Mouse (Mus musculus): ENCODE results near the gene Pappa.

Pappa gene

GRCm38 (mm10) chr4:65328486-65329308, 204.7 kb downstream of the Pappa start:
- no peak for DNase-seq (ENCODE audit: low read depth, low spot score)

GRCm38 (mm10) chr4:65333718-65334117, 209.7 kb downstream of the Pappa start:
- no peak for DNase-seq (ENCODE audit: low read depth, low spot score)

- DNase-seq (ENCODE audit: low read depth, low spot score): no peak
Observed at GRCm38 (mm10) chr4:65341766-65342165, 217.8 kb downstream of the Pappa start.

GRCm38 (mm10) chr4:65350521-65350920, 226.5 kb downstream of the Pappa start:
- no peak for DNase-seq (ENCODE audit: low read depth, low spot score)

GRCm38 (mm10) chr4:65354580-65354979, 230.6 kb downstream of the Pappa start:
- DNase-seq (ENCODE audit: low read depth, low spot score): no peak

GRCm38 (mm10) chr4:65367135-65367534, 243.2 kb downstream of the Pappa start:
- DNase-seq (ENCODE audit: low read depth, low spot score): no peak

- DNase-seq (ENCODE audit: low read depth, low spot score): no peak
Observed at GRCm38 (mm10) chr4:65372731-65373130, 248.8 kb downstream of the Pappa start.

GRCm38 (mm10) chr4:65373841-65374240, 249.9 kb downstream of the Pappa start:
- no peak for DNase-seq (ENCODE audit: low read depth, low spot score)

- no peak for DNase-seq (ENCODE audit: low read depth, low spot score)
Observed at GRCm38 (mm10) chr4:65376571-65376970, 252.6 kb downstream of the Pappa start.

- no peak for DNase-seq (ENCODE audit: low read depth, low spot score)
Observed at GRCm38 (mm10) chr4:65379461-65379860, 255.5 kb downstream of the Pappa start.

GRCm38 (mm10) chr4:65383070-65383469, 259.1 kb downstream of the Pappa start:
- no peak for DNase-seq (ENCODE audit: low read depth, low spot score)

GRCm38 (mm10) chr4:65391001-65391400, 267.0 kb downstream of the Pappa start:
- DNase-seq (ENCODE audit: low read depth, low spot score): no peak

- DNase-seq (ENCODE audit: low read depth, low spot score): no peak
Observed at GRCm38 (mm10) chr4:65396806-65397205, 272.8 kb downstream of the Pappa start.

- DNase-seq (ENCODE audit: low read depth, low spot score): no peak
Observed at GRCm38 (mm10) chr4:65399457-65399856, 275.5 kb downstream of the Pappa start.

GRCm38 (mm10) chr4:65402286-65402685, 278.3 kb downstream of the Pappa start:
- no peak for DNase-seq (ENCODE audit: low read depth, low spot score)

- DNase-seq (ENCODE audit: low read depth, low spot score): no peak
Observed at GRCm38 (mm10) chr4:65402836-65403634, 279.1 kb downstream of the Pappa start.

Measured in ES-CJ7 (cell line).